Mouse (Mus musculus): ENCODE results near the gene Gm17949. TPM values are rescaled to one million over a fixed set of nuclear protein-coding genes. Genes with fewer than 3 reads are reported as not detected.

The Gm17949 gene
- total RNA-seq, 1 experiment: not detected

DNA sequence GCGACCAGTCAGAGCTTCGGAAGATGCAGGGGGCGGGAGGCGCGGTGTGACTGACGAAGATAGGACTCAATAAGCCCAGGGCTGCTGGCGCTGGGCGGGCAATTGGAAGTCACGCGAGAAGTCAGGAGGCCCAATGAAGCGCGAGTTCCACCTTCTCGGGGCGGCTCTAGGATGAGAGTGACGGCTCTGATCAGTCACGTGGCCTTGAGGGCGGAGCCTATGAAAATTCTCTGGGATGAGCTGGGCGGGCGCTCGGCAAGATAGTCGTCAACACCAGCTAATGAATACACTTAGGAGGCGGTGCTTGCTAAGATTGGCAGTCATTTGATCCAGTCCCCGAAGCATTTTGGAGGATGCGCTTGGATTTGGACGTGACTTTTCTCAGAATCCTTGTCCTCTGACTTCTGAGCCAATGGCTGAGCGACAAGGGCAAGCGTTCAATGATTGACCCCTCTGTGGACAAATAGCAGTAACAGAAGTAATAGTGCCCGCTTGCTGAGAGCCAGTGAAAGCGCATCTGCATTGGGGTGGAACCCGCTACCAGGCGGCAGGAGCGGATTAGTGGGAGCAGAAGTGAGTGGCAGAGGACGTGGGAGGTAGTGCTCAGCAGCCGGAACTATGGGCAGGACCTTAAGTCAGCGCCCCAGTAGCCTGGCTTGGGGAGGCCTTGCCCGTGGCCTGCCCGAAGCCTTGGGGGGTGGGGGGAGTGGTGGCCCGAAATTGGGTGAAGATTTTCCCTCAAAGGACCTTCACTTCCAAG is 20.6 kb downstream of the Gm17949 start:
- DNase-seq (ENCODE audit: low read depth, low spot score): peak; percentile 100
- Histone ChIP-seq H3K9me3 (ENCODE audit: control insufficient read depth, insufficient read depth, low read depth, low read length) (no peaks in the 10 kb centered on the region), H3K9ac (ENCODE audit: insufficient read depth, low read depth, low read length, poor library complexity, severe bottlenecking) (peak overlapping the region; percentile 80), H3K4me1 (ENCODE audit: control insufficient read depth in 2 of 2, insufficient read depth in 2 of 2, low read length in 2 of 2, poor library complexity in 1 of 2) (peaks cover 3 to 7% of the 10 kb centered on the region in 2 experiments; a peak in 1 of 4 replicates), H3K4me3 (ENCODE audit: insufficient read depth in 1 of 2, low read depth in 1 of 2, low read length in 2 of 2, poor library complexity in 1 of 2, severe bottlenecking in 1 of 2) (peak overlapping the region; percentile 66 to 72), H3K36me3 (ENCODE audit: control insufficient read depth, insufficient read depth, low read length, poor library complexity, severe bottlenecking) (peaks cover 18% of the 10 kb centered on the region), H3K27ac (ENCODE audit: insufficient read depth, low read depth, low read length, poor library complexity, severe bottlenecking) (peak overlapping the region; percentile 35)
- in situ Hi-C loops (cut with MboI; ENCODE audit: low sequenced_read_pairs in 2 of 2, unreplicated experiment in 2 of 2): no loop called here
- TF ChIP-seq CHD2 (IDR thresholded peaks at IDR 0.05; ENCODE audit: low read depth, low read length) (peak; percentile 97), MAFK (IDR thresholded peaks at IDR 0.05; ENCODE audit: insufficient read depth, low read depth, low read length) (no peak), HCFC1 (IDR thresholded peaks at IDR 0.05; ENCODE audit: borderline replicate concordance, insufficient read depth, low read length) (peak; percentile 55; the same call in 1 of the 2 replicates), ZC3H11A (IDR thresholded peaks at IDR 0.05; ENCODE audit: borderline replicate concordance, low read depth, low read length) (no peak), ZNF384 (IDR thresholded peaks at IDR 0.05; ENCODE audit: low read depth, low read length) (no peak)

- TF ChIP-seq HCFC1 (IDR thresholded peaks at IDR 0.05; ENCODE audit: borderline replicate concordance, insufficient read depth, low read length) (no peak), MAFK (IDR thresholded peaks at IDR 0.05; ENCODE audit: insufficient read depth, low read depth, low read length) (no peak), CHD2 (IDR thresholded peaks at IDR 0.05; ENCODE audit: low read depth, low read length) (no peak), ZNF384 (IDR thresholded peaks at IDR 0.05; ENCODE audit: low read depth, low read length) (no peak), ZC3H11A (IDR thresholded peaks at IDR 0.05; ENCODE audit: borderline replicate concordance, low read depth, low read length) (no peak)
Observed at GRCm38 (mm10) chr17:57032854-57033253, 21.6 kb downstream of the Gm17949 start.

GRCm38 (mm10) chr17:57038978-57039377 is 27.7 kb downstream of the Gm17949 start:
- Histone ChIP-seq H3K36me3 (ENCODE audit: control insufficient read depth, insufficient read depth, low read length, poor library complexity, severe bottlenecking) (no peaks in the 10 kb centered on the region), H3K9me3 (ENCODE audit: control insufficient read depth, insufficient read depth, low read depth, low read length) (no peaks in the 10 kb centered on the region), H3K9ac (ENCODE audit: insufficient read depth, low read depth, low read length, poor library complexity, severe bottlenecking) (no peak overlapping the region), H3K27ac (ENCODE audit: insufficient read depth, low read depth, low read length, poor library complexity, severe bottlenecking) (no peak overlapping the region), H3K4me3 (ENCODE audit: insufficient read depth in 1 of 2, low read depth in 1 of 2, low read length in 2 of 2, poor library complexity in 1 of 2, severe bottlenecking in 1 of 2) (peak overlapping the region in 1 of 2 experiments; percentile 27; a peak in 1 of 4 replicates), H3K4me1 (ENCODE audit: control insufficient read depth in 2 of 2, insufficient read depth in 2 of 2, low read length in 2 of 2, poor library complexity in 1 of 2) (peaks cover 0 to 7% of the 10 kb centered on the region in 2 experiments; a peak in 2 of 4 replicates)
- TF ChIP-seq HCFC1 (IDR thresholded peaks at IDR 0.05; ENCODE audit: borderline replicate concordance, insufficient read depth, low read length) (no peak), MAFK (IDR thresholded peaks at IDR 0.05; ENCODE audit: insufficient read depth, low read depth, low read length) (no peak), ZNF384 (IDR thresholded peaks at IDR 0.05; ENCODE audit: low read depth, low read length) (no peak), ZC3H11A (IDR thresholded peaks at IDR 0.05; ENCODE audit: borderline replicate concordance, low read depth, low read length) (no peak), CHD2 (IDR thresholded peaks at IDR 0.05; ENCODE audit: low read depth, low read length) (no peak)
- in situ Hi-C loops (cut with MboI; ENCODE audit: low sequenced_read_pairs in 2 of 2, unreplicated experiment in 2 of 2): no loop called here
- no peak for DNase-seq (ENCODE audit: low read depth, low spot score)

More at GRCm38 (mm10) chr17:57032854-57033253, 21.6 kb downstream of the Gm17949 start:
- Histone ChIP-seq H3K4me3 (ENCODE audit: insufficient read depth in 1 of 2, low read depth in 1 of 2, low read length in 2 of 2, poor library complexity in 1 of 2, severe bottlenecking in 1 of 2) (peak overlapping the region; percentile 66 to 72; a peak in 3 of 4 replicates), H3K9ac (ENCODE audit: insufficient read depth, low read depth, low read length, poor library complexity, severe bottlenecking) (peak overlapping the region; percentile 80; the same call in 1 of the 2 replicates), H3K27ac (ENCODE audit: insufficient read depth, low read depth, low read length, poor library complexity, severe bottlenecking) (no peak overlapping the region), H3K36me3 (ENCODE audit: control insufficient read depth, insufficient read depth, low read length, poor library complexity, severe bottlenecking) (peaks cover 10% of the 10 kb centered on the region), H3K4me1 (ENCODE audit: control insufficient read depth in 2 of 2, insufficient read depth in 2 of 2, low read length in 2 of 2, poor library complexity in 1 of 2) (peaks cover 3 to 8% of the 10 kb centered on the region in 2 experiments; a peak in 1 of 4 replicates), H3K9me3 (ENCODE audit: control insufficient read depth, insufficient read depth, low read depth, low read length) (no peaks in the 10 kb centered on the region)
- no peak for DNase-seq (ENCODE audit: low read depth, low spot score)
- in situ Hi-C loops (cut with MboI; ENCODE audit: low sequenced_read_pairs in 2 of 2, unreplicated experiment in 2 of 2): no loop called here

GRCm38 (mm10) chr17:57041554-57041953 is 30.3 kb downstream of the Gm17949 start, which contains the start of gene Slc25a41:
Slc25a41 (minus strand) TSS chr17:57041654.
- no peak within 1 kb of the TSS for H3K9ac ChIP-seq (ENCODE audit: insufficient read depth, low read depth, low read length, poor library complexity, severe bottlenecking)
- no peak within 1 kb of the TSS for H3K27ac ChIP-seq (ENCODE audit: insufficient read depth, low read depth, low read length, poor library complexity, severe bottlenecking)
- H3K4me1 ChIP-seq (ENCODE audit: control insufficient read depth in 2 of 2, insufficient read depth in 2 of 2, low read length in 2 of 2, poor library complexity in 1 of 2): peaks cover 0 to 7% of the 10 kb centered on the region in 2 experiments; a peak in 2 of 4 replicates
- H3K4me3 ChIP-seq (ENCODE audit: insufficient read depth in 1 of 2, low read depth in 1 of 2, low read length in 2 of 2, poor library complexity in 1 of 2, severe bottlenecking in 1 of 2): no peak within 1 kb of the TSS
- no peak for DNase-seq (ENCODE audit: low read depth, low spot score)
- H3K36me3 ChIP-seq (ENCODE audit: control insufficient read depth, insufficient read depth, low read length, poor library complexity, severe bottlenecking): no peaks in the 10 kb centered on the region
- in situ Hi-C loops (cut with MboI; ENCODE audit: low sequenced_read_pairs in 2 of 2, unreplicated experiment in 2 of 2): no loop called here
- TF ChIP-seq HCFC1 (IDR thresholded peaks at IDR 0.05; ENCODE audit: borderline replicate concordance, insufficient read depth, low read length) (no peak), ZC3H11A (IDR thresholded peaks at IDR 0.05; ENCODE audit: borderline replicate concordance, low read depth, low read length) (no peak), ZNF384 (IDR thresholded peaks at IDR 0.05; ENCODE audit: low read depth, low read length) (no peak), MAFK (IDR thresholded peaks at IDR 0.05; ENCODE audit: insufficient read depth, low read depth, low read length) (no peak), CHD2 (IDR thresholded peaks at IDR 0.05; ENCODE audit: low read depth, low read length) (no peak)
- H3K9me3 ChIP-seq (ENCODE audit: control insufficient read depth, insufficient read depth, low read depth, low read length): no peaks in the 10 kb centered on the region
